Mouse (Mus musculus): ENCODE measurements around the gene Plekha4. TPM values are rescaled to one million over a fixed set of nuclear protein-coding genes. Genes with fewer than 3 reads are reported as not detected.
"Not testable (repeated sequence)": the region's sequence is repeated elsewhere in the genome, so short reads cannot be mapped to it uniquely, and the experiment has no call there.

The Plekha4 gene
- 0.80 and 1.6 TPM in 2 replicates for polyA plus RNA-seq (2015; fragmentation: Nextera tagmentation; extraction: Ambion mirVana)

DNA sequence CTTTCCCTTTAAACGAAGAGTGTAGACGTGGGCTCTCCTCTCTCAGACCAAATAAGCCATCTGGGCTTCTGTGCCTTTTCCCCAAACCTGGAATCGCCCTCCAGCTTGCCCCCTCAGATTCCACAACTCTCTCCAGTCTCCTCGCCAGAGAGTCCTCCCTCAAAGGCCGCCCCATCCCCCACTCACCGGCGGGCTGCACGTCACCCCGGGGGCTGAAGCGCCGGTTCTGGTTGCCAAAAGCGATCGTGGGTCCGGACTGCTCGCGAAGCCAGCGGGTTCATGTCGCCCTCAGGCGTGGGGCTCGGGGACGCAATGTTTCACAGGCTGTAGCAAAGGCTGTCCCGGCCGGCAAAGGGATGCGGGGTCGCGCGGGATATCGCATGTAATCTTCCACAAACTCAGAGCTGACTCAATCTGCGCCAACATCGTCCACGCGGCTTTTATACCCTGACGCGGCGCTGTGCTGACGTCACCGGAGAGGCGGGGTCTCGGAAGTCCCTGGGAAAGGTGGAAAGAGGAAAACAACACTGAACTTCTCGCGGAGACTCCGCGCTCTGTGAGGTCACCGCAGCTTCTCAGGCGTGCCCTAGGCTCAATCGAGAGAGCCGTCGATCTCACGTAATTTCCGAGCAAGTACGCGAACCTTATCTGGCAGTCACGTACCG, at the start of gene Plekha4, which contains the start of gene Ppp1r15a:
Gene Plekha4, plus strand, starts transcription at position 522 of the 665 bp plus-strand sequence.
Gene Ppp1r15a, minus strand, starts transcription at position 460 of the 665 bp plus-strand sequence.
- Histone ChIP-seq H3K27me3 (replicated peaks; ENCODE audit: control insufficient read depth, insufficient read depth, low read length) (no peaks in the 10 kb centered on the region), H3K4me3 (ENCODE audit: low read depth, low read length) (peak within 1 kb of the TSS; percentile 61), H3K9ac (ENCODE audit: low read depth, low read length) (peak within 1 kb of the TSS; percentile 77), H3K9me3 (ENCODE audit: control insufficient read depth) (no peaks in the 10 kb centered on the region), H3K36me3 (ENCODE audit: control insufficient read depth, insufficient read depth) (peaks cover 8% of the 10 kb centered on the region; the same call in 1 of the 2 replicates), H3K4me2 (replicated peaks; ENCODE audit: low read depth) (peak within 1 kb of the TSS; percentile 73), H3K27ac (ENCODE audit: low read depth, low read length) (peak within 1 kb of the TSS; percentile 80), H3K4me1 (replicated peaks; ENCODE audit: control insufficient read depth, insufficient read depth, low read length) (peaks cover 8% of the 10 kb centered on the region)
- TF ChIP-seq CTCF (IDR thresholded peaks at IDR 0.05; ENCODE audit: low read depth) = no peak
- peak; percentile 91 for ATAC-seq
- WGBS = under 1% methylated on average over 54 of the region's 54 CpGs

DNA sequence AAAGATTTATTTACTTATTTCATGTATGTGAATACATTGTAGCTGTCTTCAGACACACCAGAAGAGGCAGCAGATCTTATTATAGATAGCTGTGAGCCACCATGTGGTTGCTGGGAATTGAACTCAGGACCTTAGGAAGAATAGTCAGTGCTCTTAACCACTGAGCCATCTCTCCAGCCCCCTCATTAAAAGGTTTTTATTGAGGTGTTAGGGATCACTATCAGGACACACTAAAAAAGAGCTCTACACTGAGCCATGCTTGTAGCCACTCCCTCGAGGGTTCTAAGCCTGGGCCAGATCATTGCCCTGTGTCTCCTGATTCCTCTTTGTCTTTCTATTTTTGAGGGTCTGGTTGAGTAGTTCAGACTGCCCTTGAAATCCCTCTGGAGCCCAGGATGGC, 49.7 kb upstream of the Plekha4 start:
- Histone ChIP-seq H3K4me2 (replicated peaks; ENCODE audit: low read depth) (no peak overlapping the region), H3K36me3 (ENCODE audit: control insufficient read depth, insufficient read depth) (no peaks in the 10 kb centered on the region), H3K4me3 (ENCODE audit: low read depth, low read length) (no peak overlapping the region), H3K4me1 (replicated peaks; ENCODE audit: control insufficient read depth, insufficient read depth, low read length) (no peaks in the 10 kb centered on the region), H3K9me3 (ENCODE audit: control insufficient read depth) (no peaks in the 10 kb centered on the region), H3K9ac (ENCODE audit: low read depth, low read length) (no peak overlapping the region), H3K27ac (ENCODE audit: low read depth, low read length) (no peak overlapping the region), H3K27me3 (replicated peaks; ENCODE audit: control insufficient read depth, insufficient read depth, low read length) (no peaks in the 10 kb centered on the region)
- no peak for ATAC-seq
- WGBS = 49% methylated on average over 1 of the region's 1 CpGs
- no peak for TF ChIP-seq CTCF (IDR thresholded peaks at IDR 0.05; ENCODE audit: low read depth)

DNA sequence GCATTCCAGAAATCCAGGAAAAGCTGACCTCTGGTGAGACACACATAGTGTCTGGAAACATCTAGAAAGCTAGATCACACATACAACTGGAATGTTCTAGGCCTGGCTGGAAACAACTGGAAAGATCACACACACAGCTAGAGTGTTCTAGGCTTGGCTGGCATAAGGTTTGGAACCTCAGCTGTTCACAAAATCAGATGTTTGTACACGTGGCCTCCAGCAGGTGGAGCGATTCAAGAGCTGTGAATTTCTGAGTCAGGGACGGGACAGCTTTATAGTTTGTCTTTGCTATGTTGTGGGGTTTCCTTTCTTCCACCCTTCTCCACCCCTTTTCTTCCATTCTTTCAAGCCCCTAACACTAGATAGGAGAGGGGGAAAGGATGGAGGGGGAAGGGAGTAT, 49.1 kb upstream of the Plekha4 start:
- no peak overlapping the region for H3K4me2 ChIP-seq (replicated peaks; ENCODE audit: low read depth)
- ATAC-seq = peak; percentile 28; the same call in 1 of the 2 replicates
- H3K36me3 ChIP-seq (ENCODE audit: control insufficient read depth, insufficient read depth) = no peaks in the 10 kb centered on the region
- no peaks in the 10 kb centered on the region for H3K27me3 ChIP-seq (replicated peaks; ENCODE audit: control insufficient read depth, insufficient read depth, low read length)
- H3K27ac ChIP-seq (ENCODE audit: low read depth, low read length) = no peak overlapping the region
- 12% methylated on average over 3 of the region's 3 CpGs for WGBS
- H3K9ac ChIP-seq (ENCODE audit: low read depth, low read length) = no peak overlapping the region
- H3K4me3 ChIP-seq (ENCODE audit: low read depth, low read length) = no peak overlapping the region
- H3K9me3 ChIP-seq (ENCODE audit: control insufficient read depth) = no peaks in the 10 kb centered on the region
- TF ChIP-seq CTCF (IDR thresholded peaks at IDR 0.05; ENCODE audit: low read depth) = peak; percentile 88
- H3K4me1 ChIP-seq (replicated peaks; ENCODE audit: control insufficient read depth, insufficient read depth, low read length) = no peaks in the 10 kb centered on the region

DNA sequence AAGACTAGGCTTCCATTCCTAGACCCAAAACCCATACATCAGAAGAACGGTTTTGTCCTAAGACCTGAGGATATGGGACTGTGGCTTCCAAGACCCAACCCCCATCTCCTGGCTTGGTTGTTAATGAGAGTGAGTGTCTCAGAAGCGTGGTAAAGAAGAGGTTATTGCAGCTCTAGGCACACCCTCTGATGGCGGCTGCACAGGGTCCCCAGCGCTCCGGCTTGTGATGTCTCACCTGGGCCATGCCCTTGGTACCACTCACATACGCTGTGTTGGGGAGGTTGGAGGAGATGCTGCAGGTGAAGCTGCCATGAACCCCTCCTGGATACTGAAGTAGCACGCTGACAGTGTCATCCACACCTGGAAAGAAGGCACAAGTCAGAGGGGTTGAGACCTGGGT, 47.4 kb upstream of the Plekha4 start:
- Histone ChIP-seq H3K4me3 (ENCODE audit: low read depth, low read length) (no peak overlapping the region), H3K27ac (ENCODE audit: low read depth, low read length) (no peak overlapping the region), H3K27me3 (replicated peaks; ENCODE audit: control insufficient read depth, insufficient read depth, low read length) (no peaks in the 10 kb centered on the region), H3K36me3 (ENCODE audit: control insufficient read depth, insufficient read depth) (no peaks in the 10 kb centered on the region), H3K4me2 (replicated peaks; ENCODE audit: low read depth) (no peak overlapping the region), H3K9ac (ENCODE audit: low read depth, low read length) (no peak overlapping the region), H3K4me1 (replicated peaks; ENCODE audit: control insufficient read depth, insufficient read depth, low read length) (no peaks in the 10 kb centered on the region), H3K9me3 (ENCODE audit: control insufficient read depth) (no peaks in the 10 kb centered on the region)
- no peak for ATAC-seq
- WGBS = 93% methylated on average over 7 of the region's 7 CpGs
- no peak for TF ChIP-seq CTCF (IDR thresholded peaks at IDR 0.05; ENCODE audit: low read depth)

GRCm38 (mm10) chr7:45480310-45480709, 45.8 kb upstream of the Plekha4 start:
- H3K27ac ChIP-seq (ENCODE audit: low read depth, low read length); H3K9me3 ChIP-seq (ENCODE audit: control insufficient read depth); H3K9ac ChIP-seq (ENCODE audit: low read depth, low read length); H3K4me3 ChIP-seq (ENCODE audit: low read depth, low read length); ATAC-seq; H3K36me3 ChIP-seq (ENCODE audit: control insufficient read depth, insufficient read depth); H3K27me3 ChIP-seq (replicated peaks; ENCODE audit: control insufficient read depth, insufficient read depth, low read length); H3K4me1 ChIP-seq (replicated peaks; ENCODE audit: control insufficient read depth, insufficient read depth, low read length); H3K4me2 ChIP-seq (replicated peaks; ENCODE audit: low read depth): not testable (repeated sequence)
- 76% methylated on average over 3 of the region's 4 CpGs for WGBS

DNA sequence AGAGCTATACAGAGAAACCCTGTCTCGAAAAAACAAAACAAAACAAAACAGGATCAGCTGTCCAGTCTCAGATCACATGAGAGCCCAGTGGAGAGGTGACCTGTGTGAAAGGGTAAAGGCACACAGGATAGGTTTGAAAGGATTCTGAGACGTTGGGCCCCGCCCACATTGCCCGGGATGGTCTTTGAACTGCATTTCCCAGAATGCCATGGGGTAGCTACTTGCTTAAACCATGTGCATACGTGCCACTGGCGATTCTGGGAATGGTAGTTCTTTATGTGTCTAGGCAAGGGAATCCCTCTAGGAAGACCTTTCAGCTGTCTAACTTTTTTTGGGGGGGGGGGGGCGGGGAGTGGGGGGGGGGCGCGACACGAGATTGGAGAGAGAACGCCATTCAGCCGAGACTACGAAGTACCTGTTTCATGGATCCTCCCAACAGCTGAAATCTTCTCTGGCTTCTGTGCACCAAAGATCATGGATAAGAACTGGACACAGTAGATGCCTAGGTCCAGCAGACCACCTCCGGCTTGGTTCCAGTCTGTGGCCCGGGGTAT, 44.7 kb upstream of the Plekha4 start, which contains the start of gene Tulp2:
Gene Tulp2, plus strand, starts transcription at position 504 of the 554 bp plus-strand sequence.
- Histone ChIP-seq H3K4me2 (replicated peaks; ENCODE audit: low read depth) (no peak within 1 kb of the TSS), H3K9me3 (ENCODE audit: control insufficient read depth) (no peaks in the 10 kb centered on the region), H3K27me3 (replicated peaks; ENCODE audit: control insufficient read depth, insufficient read depth, low read length) (no peaks in the 10 kb centered on the region), H3K4me1 (replicated peaks; ENCODE audit: control insufficient read depth, insufficient read depth, low read length) (no peaks in the 10 kb centered on the region), H3K27ac (ENCODE audit: low read depth, low read length) (no peak within 1 kb of the TSS), H3K9ac (ENCODE audit: low read depth, low read length) (no peak within 1 kb of the TSS), H3K4me3 (ENCODE audit: low read depth, low read length) (no peak within 1 kb of the TSS), H3K36me3 (ENCODE audit: control insufficient read depth, insufficient read depth) (no peaks in the 10 kb centered on the region)
- ATAC-seq = peak; percentile 67
- no peak for TF ChIP-seq CTCF (IDR thresholded peaks at IDR 0.05; ENCODE audit: low read depth)
- 50% methylated on average over 15 of the region's 15 CpGs for WGBS

All from intestine, postnatal 0 days (tissue).